Mouse (Mus musculus) small intestine, adult 2 months (tissue): ENCODE results near the gene Pdxdc1.

Source experiments
- CTCF ChIP-seq: fragments of 200-500 bp; IDR thresholded peaks from 2 replicates; pipeline ENCODE4 v1.5.1; 2012; ENCODE audit warnings: low read depth, mild to moderate bottlenecking, control low read depth, inconsistent platforms, low read length, moderate library complexity, mixed read lengths; ENCODE audit not compliant: insufficient replicate concordance, insufficient read length; ENCODE audit errors: extremely low read depth
- POLR2A ChIP-seq: fragments of 200-500 bp; IDR thresholded peaks from 2 replicates; pipeline ENCODE4 v1.6.1; 2012; ENCODE audit warnings: low read depth, mild to moderate bottlenecking, control low read depth, inconsistent platforms, low read length, moderate library complexity

DNA sequence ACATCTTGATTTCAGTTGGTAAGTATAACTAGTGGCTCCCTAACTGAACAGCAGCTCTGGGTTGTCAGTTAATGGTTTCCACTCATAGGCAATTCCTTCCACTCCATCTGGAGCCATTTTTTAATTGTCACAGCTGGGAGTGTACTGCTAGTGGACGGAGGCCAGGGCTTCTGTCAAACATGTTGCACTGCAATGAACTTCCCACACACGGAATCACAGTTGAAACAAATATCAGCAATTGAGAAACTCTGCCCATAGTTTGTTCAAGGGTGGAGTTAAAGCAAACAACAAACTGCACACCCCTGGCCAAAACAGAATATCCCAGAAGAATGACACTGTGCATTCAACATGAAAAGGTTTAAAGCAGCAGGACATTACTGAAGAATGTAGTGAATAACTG, 4.0 kb downstream of the Pdxdc1 start:
- TF ChIP-seq POLR2A (no peak), CTCF (no peak)
